Mouse (Mus musculus): Measurements from ENCODE around the gene Osbpl10. TPM values are rescaled to one million over a fixed set of nuclear protein-coding genes. Genes with fewer than 3 reads are reported as not detected.
"Not testable (repeated sequence)": the region's sequence is repeated elsewhere in the genome, so short reads cannot be mapped to it uniquely, and the experiment has no call there.

Osbpl10 gene
- total and polyA plus RNA-seq, 3 experiments, result 0.19 TPM; not detected in 2

DNA sequence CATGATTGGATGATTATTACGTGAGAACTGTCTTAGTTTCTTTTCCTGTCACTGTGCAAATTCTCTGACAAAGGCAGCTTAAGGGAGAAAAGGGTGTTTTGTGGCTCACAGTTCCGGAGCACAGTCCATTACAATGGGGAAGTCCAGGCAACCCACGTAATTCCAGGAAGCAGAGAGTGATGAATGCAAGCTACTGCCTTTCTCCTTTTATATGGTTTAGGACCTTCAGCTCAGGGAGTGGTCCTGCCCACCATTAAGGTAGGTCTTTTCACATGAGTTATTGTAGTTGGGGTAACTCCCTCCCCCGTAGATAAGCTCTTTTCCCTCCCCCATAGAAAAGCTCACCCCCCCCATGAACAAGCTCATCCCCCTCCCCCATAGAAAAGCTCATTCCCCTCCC, 52.2 kb downstream of the Osbpl10 start:
- H3K4me3 ChIP-seq (replicated peaks in 1 of 3; ENCODE audit: low read depth in 2 of 3, low read length in 2 of 3, poor library complexity in 1 of 3), result no peak overlapping the region
- H3K9me3 ChIP-seq (replicated peaks; ENCODE audit: low read length), result no peaks in the 10 kb centered on the region
- in situ Hi-C loops (cut with MboI; ENCODE audit: low pct_ligation_motif_present, low pct_unique_long_range_greater_than_20kb, low sequenced_read_pairs), result no loop called here
- dilution Hi-C loops (cut with MboI; ENCODE audit: extremely low pct_ligation_motif_present, extremely low pct_unique_long_range_greater_than_20kb, low sequenced_read_pairs), result no loop called here
- H3K27me3 ChIP-seq (replicated peaks), result no peaks in the 10 kb centered on the region
- no peak overlapping the region for H3K4me2 ChIP-seq (ENCODE audit: insufficient read depth, low read depth, poor library complexity, severe bottlenecking)
- no peak overlapping the region for H3K9ac ChIP-seq (ENCODE audit: insufficient read depth, low read depth)
- no peak for DNase-seq (ENCODE audit: extremely low read depth)
- H3K4me1 ChIP-seq (ENCODE audit: control insufficient read depth in 1 of 2, insufficient read depth in 2 of 2), result no peaks in the 10 kb centered on the region
- TF ChIP-seq MXI1 (IDR thresholded peaks at IDR 0.05; ENCODE audit: low read depth, low read length) (no peak), POLR2A (IDR thresholded peaks at IDR 0.05; ENCODE audit: low read depth, low read length) (no peak), USF1 (IDR thresholded peaks at IDR 0.05; ENCODE audit: low read depth, low read length) (no peak)
- no peak overlapping the region for H3K27ac ChIP-seq (ENCODE audit: insufficient read depth, low read depth)
- H3K79me2 ChIP-seq (replicated peaks; ENCODE audit: control insufficient read depth, extremely low read depth, insufficient read depth, poor library complexity, severe bottlenecking), result no peaks in the 10 kb centered on the region
- H3K36me3 ChIP-seq (replicated peaks in 1 of 2; ENCODE audit: control insufficient read depth in 1 of 2, insufficient read depth in 1 of 2, low read length in 1 of 2), result no peaks in the 10 kb centered on the region

DNA sequence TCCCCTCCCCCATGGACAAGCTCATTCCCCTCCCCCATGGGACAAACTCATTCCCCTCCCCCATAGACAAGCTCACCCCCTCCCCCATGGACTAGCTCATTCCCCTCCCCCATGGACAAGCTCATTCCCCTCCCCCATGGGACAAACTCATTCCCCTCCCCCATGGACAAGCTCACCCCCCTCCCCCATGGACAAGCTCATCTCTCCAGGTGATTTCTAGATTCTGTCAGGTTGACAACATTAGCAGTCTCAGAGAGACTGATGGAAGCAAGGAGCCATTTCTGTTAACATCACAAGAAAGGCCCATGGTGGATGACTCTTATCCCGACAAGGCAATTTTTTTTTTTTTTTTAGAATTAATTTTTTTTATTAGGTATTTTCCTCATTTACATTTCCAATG, 52.7 kb downstream of the Osbpl10 start:
- H3K4me3 ChIP-seq (replicated peaks in 1 of 3; ENCODE audit: low read depth in 2 of 3, low read length in 2 of 3, poor library complexity in 1 of 3); H3K9me3 ChIP-seq (replicated peaks; ENCODE audit: low read length); H3K4me2 ChIP-seq (ENCODE audit: insufficient read depth, low read depth, poor library complexity, severe bottlenecking); H3K27me3 ChIP-seq (replicated peaks); H3K4me1 ChIP-seq (ENCODE audit: control insufficient read depth in 1 of 2, insufficient read depth in 2 of 2); dilution Hi-C loops (cut with MboI; ENCODE audit: extremely low pct_ligation_motif_present, extremely low pct_unique_long_range_greater_than_20kb, low sequenced_read_pairs); H3K36me3 ChIP-seq (replicated peaks in 1 of 2; ENCODE audit: control insufficient read depth in 1 of 2, insufficient read depth in 1 of 2, low read length in 1 of 2); H3K27ac ChIP-seq (ENCODE audit: insufficient read depth, low read depth); DNase-seq (ENCODE audit: extremely low read depth); H3K9ac ChIP-seq (ENCODE audit: insufficient read depth, low read depth); H3K79me2 ChIP-seq (replicated peaks; ENCODE audit: control insufficient read depth, extremely low read depth, insufficient read depth, poor library complexity, severe bottlenecking); in situ Hi-C loops (cut with MboI; ENCODE audit: low pct_ligation_motif_present, low pct_unique_long_range_greater_than_20kb, low sequenced_read_pairs): not testable (repeated sequence)

DNA sequence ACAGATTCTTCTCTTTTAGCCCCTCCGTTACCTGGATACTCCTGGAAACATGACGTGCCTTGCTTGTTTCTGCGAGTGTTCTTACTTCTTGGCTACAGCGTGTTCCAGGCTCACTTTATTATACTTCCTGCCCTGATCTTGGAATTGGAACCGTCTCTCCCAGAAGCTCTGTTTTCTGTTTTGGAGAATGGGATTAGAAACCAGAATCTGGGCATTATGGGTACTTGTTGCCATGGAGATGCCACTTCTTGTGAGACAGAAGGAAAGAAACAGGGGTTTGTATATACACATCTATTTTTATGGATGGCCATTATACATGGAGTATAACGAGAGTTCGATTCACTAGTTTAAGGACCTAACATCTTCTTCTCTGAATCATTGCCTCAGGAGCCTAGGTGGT, 54.4 kb downstream of the Osbpl10 start:
- Histone ChIP-seq H3K79me2 (replicated peaks; ENCODE audit: control insufficient read depth, extremely low read depth, insufficient read depth, poor library complexity, severe bottlenecking) (no peaks in the 10 kb centered on the region), H3K9ac (ENCODE audit: insufficient read depth, low read depth) (no peak overlapping the region), H3K9me3 (replicated peaks; ENCODE audit: low read length) (no peaks in the 10 kb centered on the region), H3K4me1 (ENCODE audit: control insufficient read depth in 1 of 2, insufficient read depth in 2 of 2) (no peaks in the 10 kb centered on the region), H3K4me3 (replicated peaks in 1 of 3; ENCODE audit: low read depth in 2 of 3, low read length in 2 of 3, poor library complexity in 1 of 3) (no peak overlapping the region), H3K36me3 (replicated peaks in 1 of 2; ENCODE audit: control insufficient read depth in 1 of 2, insufficient read depth in 1 of 2, low read length in 1 of 2) (no peaks in the 10 kb centered on the region), H3K27ac (ENCODE audit: insufficient read depth, low read depth) (no peak overlapping the region), H3K27me3 (replicated peaks) (no peaks in the 10 kb centered on the region), H3K4me2 (ENCODE audit: insufficient read depth, low read depth, poor library complexity, severe bottlenecking) (no peak overlapping the region)
- TF ChIP-seq USF2 (conservative IDR thresholded peaks at IDR 0.05; ENCODE audit: low read depth, low read length), result no peak
- TF ChIP-seq MYC (IDR thresholded peaks at IDR 0.05; ENCODE audit: low read depth, low read length), result no peak
- no peak for TF ChIP-seq TBP (conservative IDR thresholded peaks at IDR 0.05; ENCODE audit: low read depth, low read length)
- TF ChIP-seq ZMIZ1 (IDR thresholded peaks at IDR 0.05; ENCODE audit: low read depth, low read length), result no peak
- TF ChIP-seq JUND (conservative IDR thresholded peaks at IDR 0.05; ENCODE audit: low read depth, low read length), result no peak
- TF ChIP-seq MAZ (IDR thresholded peaks at IDR 0.05; ENCODE audit: low read depth, low read length), result no peak
- TF ChIP-seq E2F4 (IDR thresholded peaks at IDR 0.05; ENCODE audit: insufficient replicate concordance, low read depth, low read length), result no peak
- no peak for TF ChIP-seq POLR2A (IDR thresholded peaks at IDR 0.05; ENCODE audit: low read depth, low read length)
- no peak for TF ChIP-seq CHD1 (IDR thresholded peaks at IDR 0.05; ENCODE audit: low read depth, low read length)
- no peak for TF ChIP-seq SMC3 (IDR thresholded peaks at IDR 0.05; ENCODE audit: low read depth, low read length)
- TF ChIP-seq MAX (IDR thresholded peaks at IDR 0.05; ENCODE audit: low read length), result no peak
- no peak for TF ChIP-seq JUN (IDR thresholded peaks at IDR 0.05; ENCODE audit: insufficient read depth, low read depth, low read length)
- TF ChIP-seq PAX5 (IDR thresholded peaks at IDR 0.05; ENCODE audit: low read length), result no peak
- dilution Hi-C loops (cut with MboI; ENCODE audit: extremely low pct_ligation_motif_present, extremely low pct_unique_long_range_greater_than_20kb, low sequenced_read_pairs), result no loop called here
- no peak for DNase-seq (ENCODE audit: extremely low read depth)
- in situ Hi-C loops (cut with MboI; ENCODE audit: low pct_ligation_motif_present, low pct_unique_long_range_greater_than_20kb, low sequenced_read_pairs), result no loop called here

Data from CH12.LX (cell line).